In genomic region chr11:32554141-32555091, GRCm38 (mm10) we compare ENCODE assay signal across 13 mouse cellular contexts. TPM values are rescaled to one million over a fixed set of nuclear protein-coding genes. Genes with fewer than 3 reads are reported as not detected.
DNase-seq lines count a peak whose midpoint lies in the region; ATAC-seq and TF ChIP-seq lines count a peak whose summit lies in the region.
"Had no signal": no experiment of that assay in that cellular context is flagged by ENCODE, and none has a peak within 500 bp of the region (broad histone marks: within the 10 kb centered on the region; RNA-seq: fewer than 3 reads in every experiment).

No protein-coding gene starts in this region.

- TF ChIP-seq EP300 in MEL (IDR thresholded peaks at IDR 0.05; ENCODE audit: low read depth in 1 of 2, low read length in 2 of 2), result no peak

- peaks cover 19% of the 10 kb centered on the region for H3K4me1 ChIP-seq in lung, adult 2 months (ENCODE audit: control insufficient read depth, insufficient read depth, low read length)
- peaks cover 13 to 19% of the 10 kb centered on the region in 2 experiments for H3K4me1 ChIP-seq in MEL (ENCODE audit: control insufficient read depth in 1 of 2, insufficient read depth in 2 of 2, low read length in 2 of 2)
- H3K4me1 ChIP-seq in intestine, embryonic 16.5 days (ENCODE audit: control insufficient read depth, insufficient read depth, low read length), result peaks cover 45% of the 10 kb centered on the region

- ATAC-seq in intestine, embryonic 16.5 days, result peak; percentile 63

- H3K27ac ChIP-seq in MEL (ENCODE audit: control insufficient read depth, low read depth, low read length), result no peak overlapping the region
- peak overlapping the region; percentile 53; the same call in 1 of the 2 replicates for H3K27ac ChIP-seq in intestine, embryonic 16.5 days (ENCODE audit: low read length)
- H3K27ac ChIP-seq: embryonic facial prominence, embryonic 15.5 days had no signal

- TF ChIP-seq RAD21 in MEL (IDR thresholded peaks at IDR 0.05; ENCODE audit: low read depth, low read length), result no peak

- H3K36me3 ChIP-seq in MEL (ENCODE audit: control insufficient read depth in 1 of 2, insufficient read depth in 2 of 2, low read length in 2 of 2), result peaks cover 0 to 14% of the 10 kb centered on the region in 2 experiments; a peak in 2 of 4 replicates
- no peaks in the 10 kb centered on the region for H3K36me3 ChIP-seq in intestine, embryonic 16.5 days (ENCODE audit: control insufficient read depth, insufficient read depth, low read length)
- H3K36me3 ChIP-seq: embryonic facial prominence, embryonic 15.5 days had no signal

- DNase-seq in lung, postnatal 36 days, result peak; percentile 49
- DNase-seq in lung, adult 2 months, result no peak
- DNase-seq in MEL (ENCODE audit: low read depth, low spot score), result peak; percentile 25
- DNase-seq in naive thymus-derived CD4-positive, alpha-beta T cell, adult 2 months (ENCODE audit: low read depth), result peak; percentile 68
- no peak for DNase-seq in frontal cortex, postnatal 36 days (ENCODE audit: low spot score in 2 of 2)
- DNase-seq in urinary bladder, postnatal 4 days (ENCODE audit: low spot score in 2 of 2), result no peak
- no peak for DNase-seq in retina, postnatal 1 day
- DNase-seq: adrenal gland, postnatal 25 days; cerebellum, adult 8-10 months; lung, adult 18-20 months had no signal

- no peak overlapping the region for H3K4me3 ChIP-seq in lung, adult 2 months (replicated peaks; ENCODE audit: extremely low read depth, low read depth, low read length)
- no peak overlapping the region for H3K4me3 ChIP-seq in MEL (ENCODE audit: control insufficient read depth in 1 of 2, insufficient read depth in 1 of 2, low read depth in 2 of 2, low read length in 2 of 2)
- H3K4me3 ChIP-seq in intestine, embryonic 16.5 days (ENCODE audit: low read length), result no peak overlapping the region
- H3K4me3 ChIP-seq: embryonic facial prominence, embryonic 15.5 days had no signal

- no peak for TF ChIP-seq POLR2A in lung, adult 2 months (IDR thresholded peaks at IDR 0.05; ENCODE audit: borderline replicate concordance, extremely low read depth, low read depth, low read length)
- no peak for TF ChIP-seq POLR2A in MEL (IDR thresholded peaks at IDR 0.05; ENCODE audit: control insufficient read depth in 1 of 2, insufficient read depth in 1 of 2, low read depth in 1 of 2, low read length in 2 of 2, poor library complexity in 1 of 2)

- no peaks in the 10 kb centered on the region for H3K79me2 ChIP-seq in MEL (ENCODE audit: control insufficient read depth, insufficient read depth, low read length, poor library complexity)

- H3K4me2 ChIP-seq in intestine, embryonic 16.5 days (ENCODE audit: low read depth, low read length), result 0 out of 2 replicates have a peak overlapping the region, but pooled peaks have one; percentile 16
- H3K4me2 ChIP-seq: embryonic facial prominence, embryonic 15.5 days had no signal

- no peaks in the 10 kb centered on the region for H3K27me3 ChIP-seq in MEL (ENCODE audit: control insufficient read depth in 1 of 2, insufficient read depth in 2 of 2, low read length in 2 of 2)
- H3K27me3 ChIP-seq in intestine, embryonic 16.5 days (replicated peaks; ENCODE audit: control insufficient read depth, insufficient read depth, low read length), result no peaks in the 10 kb centered on the region
- H3K27me3 ChIP-seq: embryonic facial prominence, embryonic 15.5 days had no signal

- no peaks in the 10 kb centered on the region for H3K9me3 ChIP-seq in MEL (replicated peaks; ENCODE audit: insufficient read depth, low read length)
- H3K9me3 ChIP-seq in intestine, embryonic 16.5 days (ENCODE audit: control insufficient read depth, low read length), result no peaks in the 10 kb centered on the region
- H3K9me3 ChIP-seq: embryonic facial prominence, embryonic 15.5 days had no signal

- WGBS in lung, adult 2 months, result 67% methylated on average over 14 of the region's 14 CpGs
- 68% methylated on average over 14 of the region's 14 CpGs for WGBS in intestine, embryonic 16.5 days

- TF ChIP-seq CTCF in lung, adult 2 months (IDR thresholded peaks at IDR 0.05; ENCODE audit: insufficient read depth, low read length), result no peak
- TF ChIP-seq CTCF in MEL (IDR thresholded peaks at IDR 0.05 in 2 of 3, conservative IDR thresholded peaks at IDR 0.05 in 1 of 3; ENCODE audit: control insufficient read depth in 1 of 3, insufficient read depth in 1 of 3, low read depth in 2 of 3, low read length in 3 of 3, poor library complexity in 1 of 3, severe bottlenecking in 1 of 3), result no peak

- H3K9ac ChIP-seq in MEL (ENCODE audit: control insufficient read depth, low read depth, low read length, poor library complexity, severe bottlenecking), result no peak overlapping the region
- H3K9ac ChIP-seq in intestine, embryonic 16.5 days (ENCODE audit: low read depth, low read length), result no peak overlapping the region
- H3K9ac ChIP-seq: embryonic facial prominence, embryonic 15.5 days had no signal

TF ChIP-seq in MEL, 35 proteins besides CTCF, POLR2A, EP300 and RAD21:
- no peak for TF ChIP-seq SIN3A (IDR thresholded peaks at IDR 0.05; ENCODE audit: low read length)
- TF ChIP-seq TBP (IDR thresholded peaks at IDR 0.05; ENCODE audit: low read depth, low read length), result no peak
- TF ChIP-seq SMC3 (IDR thresholded peaks at IDR 0.05; ENCODE audit: low read depth, low read length), result no peak
- TF ChIP-seq RCOR1 (IDR thresholded peaks at IDR 0.05; ENCODE audit: low read depth, low read length), result no peak
- no peak for TF ChIP-seq GABPA (IDR thresholded peaks at IDR 0.05; ENCODE audit: low read depth, low read length)
- TF ChIP-seq NRF1 (IDR thresholded peaks at IDR 0.05; ENCODE audit: insufficient read depth, low read depth, low read length, poor library complexity, severe bottlenecking), result no peak
- TF ChIP-seq POLR2AphosphoS5 (IDR thresholded peaks at IDR 0.05; ENCODE audit: borderline replicate concordance, low read depth, low read length), result no peak
- TF ChIP-seq CHD2 (IDR thresholded peaks at IDR 0.05; ENCODE audit: low read length), result no peak
- TF ChIP-seq ZKSCAN1 (IDR thresholded peaks at IDR 0.05; ENCODE audit: low read depth, low read length), result no peak; the same call in 1 of the 2 replicates
- TF ChIP-seq JUND (IDR thresholded peaks at IDR 0.05; ENCODE audit: low read depth, low read length), result no peak
- TF ChIP-seq POLR2AphosphoS2 (IDR thresholded peaks at IDR 0.05; ENCODE audit: low read length), result no peak
- TF ChIP-seq MYC (IDR thresholded peaks at IDR 0.05; ENCODE audit: low read depth, low read length), result 0 out of 2 replicates have a peak, but pooled peaks have one; percentile 23
- no peak for TF ChIP-seq KAT2A (conservative IDR thresholded peaks at IDR 0.05; ENCODE audit: low read depth, low read length)
- TF ChIP-seq MEF2A (IDR thresholded peaks at IDR 0.05; ENCODE audit: extremely low read depth, insufficient replicate concordance, low read depth, low read length, poor library complexity, severe bottlenecking), result no peak
- no peak for TF ChIP-seq MAFK (IDR thresholded peaks at IDR 0.05; ENCODE audit: borderline replicate concordance, low read depth, low read length)
- no peak for TF ChIP-seq ZC3H11A (IDR thresholded peaks at IDR 0.05; ENCODE audit: low read depth, low read length)
- TF ChIP-seq BHLHE40 (IDR thresholded peaks at IDR 0.05; ENCODE audit: borderline replicate concordance, low read depth, low read length), result peak; percentile 89
- TF ChIP-seq MAZ (IDR thresholded peaks at IDR 0.05; ENCODE audit: low read depth, low read length), result no peak
- no peak for TF ChIP-seq USF2 (IDR thresholded peaks at IDR 0.05; ENCODE audit: borderline replicate concordance in 1 of 2, insufficient read depth in 1 of 2, low read depth in 1 of 2, low read length in 2 of 2)
- TF ChIP-seq GATA1 (IDR thresholded peaks at IDR 0.05; ENCODE audit: low read depth, low read length), result peak; percentile 67
- TF ChIP-seq MAX (IDR thresholded peaks at IDR 0.05; ENCODE audit: low read length), result no peak
- no peak for TF ChIP-seq ETS1 (IDR thresholded peaks at IDR 0.05; ENCODE audit: low read depth, low read length)
- TF ChIP-seq ELF1 (IDR thresholded peaks at IDR 0.05; ENCODE audit: low read depth, low read length), result no peak
- TF ChIP-seq TAL1 (IDR thresholded peaks at IDR 0.05; ENCODE audit: low read length), result no peak
- no peak for TF ChIP-seq NELFE (IDR thresholded peaks at IDR 0.05; ENCODE audit: low read depth, low read length)
- TF ChIP-seq UBTF (IDR thresholded peaks at IDR 0.05; ENCODE audit: borderline replicate concordance, insufficient read depth, low read depth, low read length), result no peak
- no peak for TF ChIP-seq E2F4 (IDR thresholded peaks at IDR 0.05; ENCODE audit: borderline replicate concordance, low read depth, low read length)
- TF ChIP-seq ZMIZ1 (IDR thresholded peaks at IDR 0.05; ENCODE audit: low read depth, low read length), result no peak
- no peak for TF ChIP-seq HCFC1 (IDR thresholded peaks at IDR 0.05; ENCODE audit: low read depth, low read length)
- TF ChIP-seq CHD1 (IDR thresholded peaks at IDR 0.05; ENCODE audit: low read depth, low read length), result no peak
- peak; percentile 47; the same call in 1 of the 2 replicates for TF ChIP-seq MXI1 (IDR thresholded peaks at IDR 0.05; ENCODE audit: low read depth, low read length)
- TF ChIP-seq USF1 (IDR thresholded peaks at IDR 0.05; ENCODE audit: low read depth, low read length), result no peak
- no peak for TF ChIP-seq TCF12 (IDR thresholded peaks at IDR 0.05; ENCODE audit: low read depth, low read length)
- peak; percentile 97 for TF ChIP-seq ZNF384 (IDR thresholded peaks at IDR 0.05; ENCODE audit: low read depth, low read length)
- TF ChIP-seq MYB (IDR thresholded peaks at IDR 0.05; ENCODE audit: low read depth, low read length), result no peak

RNA-seq across cellular contexts. Expression of gene Stk10, which starts 21.3 kb away (rescaled TPM):
- 19.4 and 22.8 TPM in 2 replicates for polyA plus RNA-seq in lung, adult 2 months (2012; rRNA removed)
- 10.8 and 11.4 TPM in 2 replicates for total RNA-seq in MEL (2012; rRNA removed)
- 10 to 100 TPM in 1 of 2 experiments, not detected in 1; 14.4 TPM for polyA plus RNA-seq in MEL (2012; ENCODE audit: insufficient read depth in 1 of 2, insufficient read length in 2 of 2, low read depth in 1 of 2, low replicate concordance in 2 of 2, missing spikeins in 1 of 2)
- 5.2 and 5.7 TPM in 2 replicates for polyA plus RNA-seq in intestine, embryonic 16.5 days (2015; fragmentation: Nextera tagmentation; extraction: Ambion mirVana)

RNA-seq across cellular contexts. Expression of gene Efcab9, which starts 22.5 kb away (rescaled TPM):
- polyA plus RNA-seq in lung, adult 2 months (2012; rRNA removed), result not detected in 2 replicates
- 0.77 and 0.82 TPM in 2 replicates for total RNA-seq in MEL (2012; rRNA removed)
- 1 to 10 TPM in 1 of 2 experiments, not detected in 1; 1.3 TPM for polyA plus RNA-seq in MEL (2012; ENCODE audit: insufficient read depth in 1 of 2, insufficient read length in 2 of 2, low read depth in 1 of 2, low replicate concordance in 2 of 2, missing spikeins in 1 of 2)
- 0.65 and 0.77 TPM in 2 replicates for polyA plus RNA-seq in intestine, embryonic 16.5 days (2015; fragmentation: Nextera tagmentation; extraction: Ambion mirVana)
- total RNA-seq: midbrain, postnatal 0 days had no signal
- polyA plus RNA-seq: embryonic facial prominence, embryonic 15.5 days; midbrain, postnatal 0 days had no signal

Comparison
In these comparisons a context has a peak if more than half of its experiments do, and no peak if none do; other contexts are left out.
1. DNase-seq: peak in lung, postnatal 36 days (single experiment), MEL (single experiment) and naive thymus-derived CD4-positive, alpha-beta T cell, adult 2 months (single experiment); none in lung, adult 2 months (single experiment), frontal cortex, postnatal 36 days (0 of 2), urinary bladder, postnatal 4 days (0 of 2) and retina, postnatal 1 day (single experiment).